Mouse (Mus musculus) thymus, adult 2 months (tissue): ENCODE data around the gene Acr. TPM values are rescaled to one million over a fixed set of nuclear protein-coding genes. Genes with fewer than 3 reads are reported as not detected.

Source experiments
- DNase-seq: peaks from one replicate; pipeline ENCODE4 v3.0.0; 2021
- H3K27ac ChIP-seq: fragments of 200-500 bp; 2 replicates; pipeline ENCODE4 v1.5.1; 2012; ENCODE audit warnings: low read length, control low read depth; ENCODE audit not compliant: control insufficient read depth, insufficient read depth
- H3K27me3 ChIP-seq: fragments of 200-500 bp; 2 replicates; pipeline ENCODE4 v1.6.1; 2012; ENCODE audit warnings: mild to moderate bottlenecking, low read length, moderate library complexity, mixed read lengths; ENCODE audit not compliant: control insufficient read depth, insufficient read depth
- H3K36me3 ChIP-seq: fragments of 200-500 bp; 2 replicates; pipeline ENCODE4 v1.6.1; 2012; ENCODE audit warnings: mild to moderate bottlenecking, low read length, moderate library complexity; ENCODE audit not compliant: control insufficient read depth, insufficient read depth
- H3K4me1 ChIP-seq: fragments of 200-500 bp; replicated peaks from 2 replicates; pipeline ENCODE4 v1.6.1; 2012; ENCODE audit warnings: low read length; ENCODE audit not compliant: control insufficient read depth, insufficient read depth
- H3K4me3 ChIP-seq: fragments of 200-500 bp; 2 replicates; pipeline ENCODE4 v1.5.1; 2012; ENCODE audit warnings: mild to moderate bottlenecking, low read length, control low read depth, moderate library complexity; ENCODE audit not compliant: control insufficient read depth, insufficient read depth
- CTCF ChIP-seq: fragments of 200-500 bp; IDR thresholded peaks from 2 replicates; pipeline ENCODE4 v1.5.1; 2012; ENCODE audit warnings: mild to moderate bottlenecking, control low read depth, low read length, moderate library complexity, borderline replicate concordance; ENCODE audit not compliant: control insufficient read depth, poor library complexity, insufficient read depth; ENCODE audit errors: extremely low read depth
- POLR2A ChIP-seq: fragments of 200-500 bp; IDR thresholded peaks from 2 replicates; pipeline ENCODE4 v1.6.1; 2012; ENCODE audit warnings: mild to moderate bottlenecking, low read length, control low read depth, moderate library complexity; ENCODE audit not compliant: control insufficient read depth, poor library complexity, insufficient read depth; ENCODE audit errors: extremely low read depth
- WGBS: fragments of 180-500 bp; shearing (Covaris S2); methylation state at CpG from one replicate; pipeline ENCODE4 v1.1.7; 2018; 5-methylcytosine and 5-hydroxymethylcytosine counted together
- polyA plus RNA-seq: library from polyadenylated mRNA; depleted of rRNA; stranded (reverse); fragments of >200 nt; gene quantifications from 2 replicates; pipeline ENCODE4 v1.2.3, GENCODE M21; 2012; rRNA removed

Acr gene
- polyA plus RNA-seq, 1 experiment: 0.16 TPM

GRCm38 (mm10) chr15:89607888-89608287 is 39.8 kb downstream of the Acr start:
- WGBS: 5% methylated on average over 9 of the region's 9 CpGs
- peak overlapping the region; percentile 42; the same call in 1 of the 2 replicates for H3K27ac ChIP-seq
- TF ChIP-seq POLR2A (no peak), CTCF (no peak)
- H3K27me3 ChIP-seq: no peaks in the 10 kb centered on the region
- no peaks in the 10 kb centered on the region for H3K36me3 ChIP-seq
- peaks cover 12% of the 10 kb centered on the region for H3K4me1 ChIP-seq
- peak overlapping the region; percentile 69 for H3K4me3 ChIP-seq
- no peak for DNase-seq

GRCm38 (mm10) chr15:89622312-89622958 is 54.3 kb downstream of the Acr start:
- Histone ChIP-seq H3K4me3 (no peak overlapping the region), H3K27me3 (no peaks in the 10 kb centered on the region), H3K4me1 (no peaks in the 10 kb centered on the region), H3K36me3 (no peaks in the 10 kb centered on the region), H3K27ac (no peak overlapping the region)
- WGBS: 85% methylated on average over 12 of the region's 12 CpGs
- peak; percentile 17 for DNase-seq
- TF ChIP-seq CTCF: no peak
- no peak for TF ChIP-seq POLR2A

GRCm38 (mm10) chr15:89622959-89623625 is 55.0 kb downstream of the Acr start:
- no peaks in the 10 kb centered on the region for H3K36me3 ChIP-seq
- whole genome bisulfite sequencing: 64% methylated on average over 5 of the region's 5 CpGs
- H3K4me1 ChIP-seq: no peaks in the 10 kb centered on the region
- H3K27me3 ChIP-seq: no peaks in the 10 kb centered on the region
- no peak overlapping the region for H3K27ac ChIP-seq
- no peak for TF ChIP-seq CTCF
- no peak for TF ChIP-seq POLR2A
- H3K4me3 ChIP-seq: no peak overlapping the region
- no peak for DNase-seq

GRCm38 (mm10) chr15:89623626-89623959 is 55.5 kb downstream of the Acr start:
- Histone ChIP-seq H3K4me3 (no peak overlapping the region), H3K4me1 (no peaks in the 10 kb centered on the region), H3K36me3 (no peaks in the 10 kb centered on the region), H3K27me3 (no peaks in the 10 kb centered on the region), H3K27ac (no peak overlapping the region)
- WGBS: 9% methylated on average over 6 of the region's 6 CpGs
- no peak for TF ChIP-seq POLR2A
- TF ChIP-seq CTCF: no peak
- peak; percentile 43 for DNase-seq

Other genes starting within 250 kb of the Acr start
- 4.4 and 5.3 TPM in 2 replicates for gene Adm2, start 245.6 kb upstream of the Acr start, polyA plus RNA-seq
- 0.82 and 2.7 TPM in 2 replicates for gene Miox, start 233.9 kb upstream of the Acr start, polyA plus RNA-seq
- gene Lmf2, start 212.7 kb upstream of the Acr start, polyA plus RNA-seq: 129 and 146 TPM in 2 replicates
- gene Ncaph2, start 212.6 kb upstream of the Acr start, polyA plus RNA-seq: 351 and 370 TPM in 2 replicates
- 37.4 and 43.3 TPM in 2 replicates for gene Sco2, start 194.5 kb upstream of the Acr start, polyA plus RNA-seq
- gene Tymp, start 191.3 kb upstream of the Acr start, polyA plus RNA-seq: 5.9 and 7.8 TPM in 2 replicates
- 21.1 and 21.9 TPM in 2 replicates for gene Odf3b, start 189.0 kb upstream of the Acr start, polyA plus RNA-seq
- gene Klhdc7b, start 183.4 kb upstream of the Acr start, polyA plus RNA-seq: 0.08 and 0.13 TPM in 2 replicates
- not detected in 2 replicates for gene Syce3, start 157.8 kb upstream of the Acr start, polyA plus RNA-seq
- 47.0 and 76.6 TPM in 2 replicates for gene Cpt1b, start 142.5 kb upstream of the Acr start, polyA plus RNA-seq
- gene C730034F03Rik, start 138.7 kb upstream of the Acr start, polyA plus RNA-seq: 1.8 and 2.2 TPM in 2 replicates
- 3.2 TPM in 2 replicates for gene Gm44502, start 138.6 kb upstream of the Acr start, polyA plus RNA-seq
- 92.0 and 99.8 TPM in 2 replicates for gene Chkb, start 138.4 kb upstream of the Acr start, polyA plus RNA-seq
- 0.11 and 0.13 TPM in 2 replicates for gene Mapk8ip2, start 114.4 kb upstream of the Acr start, polyA plus RNA-seq
- gene Arsa, start 90.9 kb upstream of the Acr start, polyA plus RNA-seq: 37.9 and 43.0 TPM in 2 replicates
- 6.8 and 8.2 TPM in 2 replicates for gene Shank3, start 68.7 kb upstream of the Acr start, polyA plus RNA-seq
- gene Rabl2, start 23.6 kb downstream of the Acr start, polyA plus RNA-seq: 9.6 and 10.2 TPM in 2 replicates